Mouse (Mus musculus) thymus, adult 2 months (tissue): ENCODE results near the gene Plod3. TPM values are rescaled to one million over a fixed set of nuclear protein-coding genes. Genes with fewer than 3 reads are reported as not detected.

Experiments used
- DNase-seq: peaks from one replicate; pipeline ENCODE4 v3.0.0; 2021
- H3K27ac ChIP-seq: fragments of 200-500 bp; 2 replicates; pipeline ENCODE4 v1.5.1; 2012; ENCODE audit warnings: low read length, control low read depth; ENCODE audit not compliant: control insufficient read depth, insufficient read depth
- H3K27me3 ChIP-seq: fragments of 200-500 bp; 2 replicates; pipeline ENCODE4 v1.6.1; 2012; ENCODE audit warnings: mild to moderate bottlenecking, low read length, moderate library complexity, mixed read lengths; ENCODE audit not compliant: control insufficient read depth, insufficient read depth
- H3K36me3 ChIP-seq: fragments of 200-500 bp; 2 replicates; pipeline ENCODE4 v1.6.1; 2012; ENCODE audit warnings: mild to moderate bottlenecking, low read length, moderate library complexity; ENCODE audit not compliant: control insufficient read depth, insufficient read depth
- H3K4me1 ChIP-seq: fragments of 200-500 bp; replicated peaks from 2 replicates; pipeline ENCODE4 v1.6.1; 2012; ENCODE audit warnings: low read length; ENCODE audit not compliant: control insufficient read depth, insufficient read depth
- H3K4me3 ChIP-seq: fragments of 200-500 bp; 2 replicates; pipeline ENCODE4 v1.5.1; 2012; ENCODE audit warnings: mild to moderate bottlenecking, low read length, control low read depth, moderate library complexity; ENCODE audit not compliant: control insufficient read depth, insufficient read depth
- CTCF ChIP-seq: fragments of 200-500 bp; IDR thresholded peaks from 2 replicates; pipeline ENCODE4 v1.5.1; 2012; ENCODE audit warnings: mild to moderate bottlenecking, control low read depth, low read length, moderate library complexity, borderline replicate concordance; ENCODE audit not compliant: control insufficient read depth, poor library complexity, insufficient read depth; ENCODE audit errors: extremely low read depth
- POLR2A ChIP-seq: fragments of 200-500 bp; IDR thresholded peaks from 2 replicates; pipeline ENCODE4 v1.6.1; 2012; ENCODE audit warnings: mild to moderate bottlenecking, low read length, control low read depth, moderate library complexity; ENCODE audit not compliant: control insufficient read depth, poor library complexity, insufficient read depth; ENCODE audit errors: extremely low read depth
- WGBS: fragments of 180-500 bp; shearing (Covaris S2); methylation state at CpG from one replicate; pipeline ENCODE4 v1.1.7; 2018; 5-methylcytosine and 5-hydroxymethylcytosine counted together
- polyA plus RNA-seq: library from polyadenylated mRNA; depleted of rRNA; stranded (reverse); fragments of >200 nt; gene quantifications from 2 replicates; pipeline ENCODE4 v1.2.3, GENCODE M21; 2012

Plod3 gene
- polyA plus RNA-seq, 1 experiment, result 41.9 TPM

GRCm38 (mm10) chr5:137032033-137032421 lies 45.2 kb downstream of the Plod3 start:
- TF ChIP-seq CTCF (no peak), POLR2A (no peak)
- no peaks in the 10 kb centered on the region for H3K36me3 ChIP-seq
- WGBS, result under 1% methylated on average over 33 of the region's 33 CpGs
- peaks cover 20% of the 10 kb centered on the region for H3K27me3 ChIP-seq
- H3K4me3 ChIP-seq, result peak overlapping the region; percentile 37
- DNase-seq, result no peak
- H3K27ac ChIP-seq, result no peak overlapping the region
- peaks cover 40% of the 10 kb centered on the region for H3K4me1 ChIP-seq

- TF ChIP-seq CTCF (peak; percentile 38; the same call in 1 of the 2 replicates), POLR2A (no peak)
- peaks cover 3% of the 10 kb centered on the region for H3K36me3 ChIP-seq
- no peak overlapping the region for H3K27ac ChIP-seq
- peaks cover 40% of the 10 kb centered on the region for H3K4me1 ChIP-seq
- H3K4me3 ChIP-seq, result peak overlapping the region; percentile 37
- peaks cover 20% of the 10 kb centered on the region for H3K27me3 ChIP-seq
- peak; percentile 90 for DNase-seq
- 0% methylated on average over 49 of the region's 49 CpGs for WGBS
These were observed 45.8 kb downstream of the Plod3 start for GRCm38 (mm10) chr5:137032641-137033074.

GRCm38 (mm10) chr5:137036211-137036610 lies 49.4 kb downstream of the Plod3 start:
- TF ChIP-seq CTCF (no peak), POLR2A (no peak)
- Histone ChIP-seq H3K4me3 (no peak overlapping the region), H3K36me3 (peaks cover 7% of the 10 kb centered on the region), H3K27me3 (peaks cover 6% of the 10 kb centered on the region; the same call in 1 of the 2 replicates), H3K27ac (no peak overlapping the region), H3K4me1 (peaks cover 21% of the 10 kb centered on the region)
- no peak for DNase-seq
- 95% methylated on average over 13 of the region's 13 CpGs for WGBS

- WGBS, result 97% methylated on average over 10 of the region's 10 CpGs
These were observed 52.6 kb downstream of the Plod3 start for GRCm38 (mm10) chr5:137039453-137039852.

GRCm38 (mm10) chr5:137041442-137041841 lies 54.6 kb downstream of the Plod3 start:
- H3K36me3 ChIP-seq, result peaks cover 7% of the 10 kb centered on the region
- H3K4me1 ChIP-seq, result peaks cover 9% of the 10 kb centered on the region
- H3K27me3 ChIP-seq, result no peaks in the 10 kb centered on the region
- no peak overlapping the region for H3K27ac ChIP-seq
- DNase-seq, result no peak
- H3K4me3 ChIP-seq, result no peak overlapping the region
- TF ChIP-seq CTCF (no peak), POLR2A (no peak)
- 94% methylated on average over 10 of the region's 10 CpGs for WGBS

More at GRCm38 (mm10) chr5:137039453-137039852, 52.6 kb downstream of the Plod3 start:
- Histone ChIP-seq H3K36me3 (peaks cover 7% of the 10 kb centered on the region), H3K4me1 (no peaks in the 10 kb centered on the region), H3K27me3 (no peaks in the 10 kb centered on the region), H3K27ac (no peak overlapping the region), H3K4me3 (no peak overlapping the region)
- no peak for DNase-seq
- TF ChIP-seq CTCF (no peak), POLR2A (no peak)

- no peak overlapping the region for H3K4me3 ChIP-seq
- peaks cover 9% of the 10 kb centered on the region for H3K4me1 ChIP-seq
- no peak for DNase-seq
- WGBS, result 98% methylated on average over 7 of the region's 7 CpGs
- H3K36me3 ChIP-seq, result no peaks in the 10 kb centered on the region; the same call in 1 of the 2 replicates
- H3K27me3 ChIP-seq, result no peaks in the 10 kb centered on the region
- no peak overlapping the region for H3K27ac ChIP-seq
- TF ChIP-seq POLR2A (no peak), CTCF (no peak)
These were observed 57.2 kb downstream of the Plod3 start for GRCm38 (mm10) chr5:137043997-137044396.
